17 mouse cellular contexts compared by ENCODE assay signal in genomic region chr15:81439236-81439635, GRCm38 (mm10). TPM values are rescaled to one million over a fixed set of nuclear protein-coding genes. Genes with fewer than 3 reads are reported as not detected.
"Had no signal": no experiment of that assay in that cellular context is flagged by ENCODE, and none has a peak within 500 bp of the region (broad histone marks: within the 10 kb centered on the region; RNA-seq: fewer than 3 reads in every experiment).

No protein-coding gene starts in this region.

- H3K9ac ChIP-seq: lung, embryonic 14.5 days; midbrain, embryonic 12.5 days; neural tube, embryonic 12.5 days; stomach, embryonic 15.5 days had no signal

- H3K4me3 ChIP-seq: midbrain, embryonic 10.5 days; midbrain, embryonic 12.5 days; neural tube, embryonic 12.5 days; stomach, embryonic 15.5 days had no signal

- DNase-seq: lung, adult 18-20 months; lung, embryonic 14.5 days; lung, postnatal 10 days; lung, postnatal 4 days; midbrain, embryonic 14.5 days; right cerebral cortex, postnatal 14 days; thymus, adult 2 months; thymus, postnatal 25 days; thymus, postnatal 4 days had no signal

- H3K27me3 ChIP-seq: midbrain, embryonic 12.5 days; neural tube, embryonic 12.5 days; stomach, embryonic 15.5 days had no signal

- H3K4me1 ChIP-seq: midbrain, embryonic 10.5 days; midbrain, embryonic 12.5 days; neural tube, embryonic 12.5 days; stomach, embryonic 15.5 days had no signal

- H3K36me3 ChIP-seq: stomach, embryonic 15.5 days had no signal

- H3K27ac ChIP-seq: midbrain, embryonic 10.5 days; midbrain, embryonic 12.5 days; neural tube, embryonic 12.5 days; stomach, embryonic 15.5 days; stomach, postnatal 0 days had no signal

- H3K4me2 ChIP-seq: lung, embryonic 14.5 days; midbrain, embryonic 12.5 days; neural tube, embryonic 12.5 days; stomach, embryonic 15.5 days had no signal

- H3K9me3 ChIP-seq: midbrain, embryonic 10.5 days; midbrain, embryonic 12.5 days; neural tube, embryonic 12.5 days; stomach, embryonic 15.5 days had no signal

RNA-seq across cellular contexts. Expression of gene Dnajb7, which starts 31.1 kb away (rescaled TPM):
- total RNA-seq: megakaryocyte-erythroid progenitor cell, adult 5-6 weeks; midbrain, postnatal 0 days; neutrophil, adult 5-6 weeks had no signal
- polyA plus RNA-seq: thymus, adult 2 months had no signal
